Mouse (Mus musculus): Measurements from ENCODE around the gene 4930469K13Rik. TPM values are rescaled to one million over a fixed set of nuclear protein-coding genes. Genes with fewer than 3 reads are reported as not detected.

Gene 4930469K13Rik
- polyA plus RNA-seq, 1 experiment from 2014 or later = 4.3 TPM

DNA sequence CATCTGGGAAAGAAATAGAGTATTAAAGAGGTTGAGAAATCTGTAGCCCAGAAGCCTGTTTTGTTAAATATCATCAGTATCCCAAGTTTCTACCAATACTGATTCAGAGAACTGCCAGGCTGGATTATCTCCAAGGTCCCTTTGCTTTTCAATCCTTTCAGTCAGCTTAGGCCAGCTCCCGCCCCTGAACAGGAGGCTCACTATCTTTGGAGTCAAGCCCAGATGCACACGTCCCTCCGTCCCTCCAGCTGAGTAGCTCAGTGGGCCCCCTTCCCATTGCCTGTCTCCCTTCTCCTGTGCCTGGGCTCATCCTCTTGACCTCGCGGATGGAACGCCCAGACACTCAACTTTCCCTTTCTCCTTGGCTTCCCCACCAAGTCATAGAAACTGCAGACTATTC is 171.0 kb downstream of the 4930469K13Rik start:
- Histone ChIP-seq H3K9ac (ENCODE audit: low read depth, low read length) (no peak overlapping the region), H3K4me3 (ENCODE audit: low read depth, low read length) (no peak overlapping the region), H3K36me3 (ENCODE audit: control insufficient read depth, insufficient read depth, low read length) (no peaks in the 10 kb centered on the region), H3K27me3 (ENCODE audit: control insufficient read depth, insufficient read depth, low read length) (no peaks in the 10 kb centered on the region), H3K9me3 (ENCODE audit: control insufficient read depth, low read length) (no peaks in the 10 kb centered on the region), H3K27ac (ENCODE audit: low read depth, low read length) (no peak overlapping the region), H3K4me2 (replicated peaks; ENCODE audit: low read depth, low read length) (no peak overlapping the region), H3K4me1 (replicated peaks; ENCODE audit: control insufficient read depth, insufficient read depth, low read length) (no peaks in the 10 kb centered on the region)
- 71% methylated on average over 6 of the region's 6 CpGs for WGBS
- ATAC-seq (ENCODE audit: low FRiP score) (no peak), DNase-seq (ENCODE audit: low spot score) (no peak)

DNA sequence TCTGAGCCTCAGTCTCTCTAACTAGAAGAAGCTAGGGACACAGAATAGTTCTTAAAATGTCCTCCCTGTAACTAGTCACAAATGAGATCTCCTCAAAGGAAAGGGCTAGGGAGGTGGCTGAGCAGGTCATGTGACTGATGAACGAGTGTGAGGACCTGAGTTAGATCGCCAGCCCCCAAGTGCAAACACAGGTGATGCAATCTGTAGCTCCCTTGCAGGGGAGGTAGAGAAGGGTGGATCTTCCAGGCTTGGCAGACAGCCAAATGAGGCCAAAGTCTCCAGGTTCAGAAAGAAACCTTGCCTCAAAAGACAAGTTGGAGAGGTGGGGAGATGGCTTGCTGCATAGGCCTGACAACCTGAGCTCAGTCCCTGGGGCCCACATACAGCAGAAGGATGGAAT is 171.8 kb downstream of the 4930469K13Rik start:
- H3K27me3 ChIP-seq (ENCODE audit: control insufficient read depth, insufficient read depth, low read length) = no peaks in the 10 kb centered on the region
- no peaks in the 10 kb centered on the region for H3K9me3 ChIP-seq (ENCODE audit: control insufficient read depth, low read length)
- no peak overlapping the region for H3K9ac ChIP-seq (ENCODE audit: low read depth, low read length)
- 69% methylated on average over 2 of the region's 2 CpGs for WGBS
- no peaks in the 10 kb centered on the region for H3K4me1 ChIP-seq (replicated peaks; ENCODE audit: control insufficient read depth, insufficient read depth, low read length)
- DNase-seq (ENCODE audit: low spot score) (no peak), ATAC-seq (ENCODE audit: low FRiP score) (no peak)
- no peak overlapping the region for H3K4me3 ChIP-seq (ENCODE audit: low read depth, low read length)
- H3K27ac ChIP-seq (ENCODE audit: low read depth, low read length) = no peak overlapping the region
- no peaks in the 10 kb centered on the region for H3K36me3 ChIP-seq (ENCODE audit: control insufficient read depth, insufficient read depth, low read length)
- H3K4me2 ChIP-seq (replicated peaks; ENCODE audit: low read depth, low read length) = no peak overlapping the region

DNA sequence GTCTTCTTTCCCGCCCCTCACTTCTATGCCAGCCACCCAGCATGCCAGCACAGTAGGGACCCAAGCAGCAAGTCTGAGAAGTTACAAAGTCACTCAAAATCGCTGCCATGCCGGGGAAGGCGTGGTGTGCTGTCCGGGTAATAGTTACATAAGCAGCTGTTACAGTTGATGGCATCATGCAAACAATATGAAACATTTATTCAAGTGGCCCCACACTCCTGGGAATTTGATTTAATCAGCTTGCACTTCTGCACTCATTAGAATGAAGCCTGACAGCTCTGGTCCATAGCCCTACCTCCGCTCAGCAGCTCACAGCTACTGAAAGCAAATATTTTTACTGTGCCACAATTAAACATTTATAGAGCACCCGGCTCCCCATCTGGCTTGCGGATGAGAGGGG is 172.6 kb downstream of the 4930469K13Rik start:
- DNase-seq (ENCODE audit: low spot score) (no peak), ATAC-seq (ENCODE audit: low FRiP score) (no peak)
- WGBS = 78% methylated on average over 8 of the region's 8 CpGs
- Histone ChIP-seq H3K27ac (ENCODE audit: low read depth, low read length) (no peak overlapping the region), H3K4me3 (ENCODE audit: low read depth, low read length) (no peak overlapping the region), H3K9ac (ENCODE audit: low read depth, low read length) (no peak overlapping the region), H3K4me1 (replicated peaks; ENCODE audit: control insufficient read depth, insufficient read depth, low read length) (no peaks in the 10 kb centered on the region), H3K4me2 (replicated peaks; ENCODE audit: low read depth, low read length) (no peak overlapping the region), H3K9me3 (ENCODE audit: control insufficient read depth, low read length) (no peaks in the 10 kb centered on the region), H3K27me3 (ENCODE audit: control insufficient read depth, insufficient read depth, low read length) (no peaks in the 10 kb centered on the region), H3K36me3 (ENCODE audit: control insufficient read depth, insufficient read depth, low read length) (no peaks in the 10 kb centered on the region)

Other genes starting within 250 kb of the 4930469K13Rik start
- gene Kcnmb1, start 135.5 kb downstream of the 4930469K13Rik start, polyA plus RNA-seq (2014; fragmentation: Nextera tagmentation; extraction: Ambion mirVana) = 0.20 and 0.22 TPM in 2 replicates
- 14.4 and 15.5 TPM in 2 replicates for gene Kcnip1, start 105.4 kb downstream of the 4930469K13Rik start, polyA plus RNA-seq (2014; fragmentation: Nextera tagmentation; extraction: Ambion mirVana)
- gene Lcp2, start 51.6 kb downstream of the 4930469K13Rik start, polyA plus RNA-seq (2014; fragmentation: Nextera tagmentation; extraction: Ambion mirVana) = 2.4 and 2.8 TPM in 2 replicates
- 0.38 TPM in 1 of 2 replicates, not detected in the other for gene Foxi1, start 109.5 kb upstream of the 4930469K13Rik start, polyA plus RNA-seq (2014; fragmentation: Nextera tagmentation; extraction: Ambion mirVana)
- gene Fam196b, start 216.3 kb upstream of the 4930469K13Rik start, polyA plus RNA-seq (2014; fragmentation: Nextera tagmentation; extraction: Ambion mirVana) = 0.83 and 1.0 TPM in 2 replicates